Mouse (Mus musculus) liver, embryonic 14.5 days (tissue): Measurements from ENCODE around the gene Nccrp1. TPM values are rescaled to one million over a fixed set of nuclear protein-coding genes. Genes with fewer than 3 reads are reported as not detected.

ENCODE experiments used
- ATAC-seq: fragments of 200-750 bp; cut with Nextera tagmentation; 2 replicates; pipeline ENCODE4 v1.8.0; 2017; ENCODE audit warnings: moderate number of reproducible peaks, mild to moderate bottlenecking, moderate library complexity; ENCODE audit not compliant: insufficient read depth
- DNase-seq, 3 experiments: peaks; one replicate each; pipeline ENCODE4 v3.0.0-alpha.2; 2012 to 2013; ENCODE audit warnings: low read depth in 3 of 3, low spot score in 3 of 3
- H3K27ac ChIP-seq: fragments of 300-500 bp; sonication (generic); 2 replicates; pipeline ENCODE4 v1.5.1; 2014; ENCODE audit warnings: moderate library complexity, mild to moderate bottlenecking, control low read depth, inconsistent platforms
- H3K27me3 ChIP-seq: fragments of 300-500 bp; sonication (generic); 2 replicates; pipeline ENCODE4 v1.6.1; 2014; ENCODE audit warnings: mild to moderate bottlenecking, low read length, moderate library complexity; ENCODE audit not compliant: control insufficient read depth, insufficient read depth
- H3K36me3 ChIP-seq: fragments of 300-500 bp; sonication (generic); replicated peaks from 2 replicates; pipeline ENCODE4 v1.6.1; 2014; ENCODE audit warnings: low read depth; ENCODE audit not compliant: control insufficient read depth, insufficient read depth
- H3K4me1 ChIP-seq, 2 experiments: fragments of 200-500 bp in 1 of 2; fragments of 300-500 bp in 1 of 2; sonication (generic) in 1 of 2; replicated peaks; 2 replicates each; pipeline ENCODE4 v1.6.1; 2012 to 2014; ENCODE audit warnings: antibody characterized with exemption in 1 of 2, inconsistent platforms in 1 of 2, low read length in 1 of 2; ENCODE audit not compliant: control insufficient read depth in 2 of 2, insufficient read depth in 2 of 2
- H3K4me2 ChIP-seq: fragments of 300-500 bp; sonication (generic); 2 replicates; pipeline ENCODE4 v1.6.1; 2014; ENCODE audit warnings: low read depth, mild to moderate bottlenecking, control low read depth, moderate library complexity
- H3K4me3 ChIP-seq, 2 experiments: fragments of 200-500 bp in 1 of 2; fragments of 300-500 bp in 1 of 2; sonication (generic) in 1 of 2; 2 replicates each; pipeline ENCODE4 v1.5.1; 2012 to 2014; ENCODE audit warnings: low read depth in 2 of 2, low read length in 2 of 2, mild to moderate bottlenecking in 2 of 2, control low read depth in 1 of 2, inconsistent platforms in 1 of 2, moderate library complexity in 1 of 2; ENCODE audit not compliant: insufficient read depth in 1 of 2
- H3K9ac ChIP-seq: fragments of 300-500 bp; sonication (generic); replicated peaks from 2 replicates; pipeline ENCODE4 v1.6.1; 2014; ENCODE audit warnings: mild to moderate bottlenecking, control low read depth, moderate library complexity
- H3K9me3 ChIP-seq: fragments of 300-500 bp; sonication (generic); 2 replicates; pipeline ENCODE4 v1.6.1; 2016; ENCODE audit warnings: low read length, mixed read lengths; ENCODE audit not compliant: control insufficient read depth
- CTCF ChIP-seq: IDR thresholded peaks from 2 replicates; pipeline ENCODE4 v1.5.1; 2016; ENCODE audit warnings: antibody characterized with exemption, low read depth, control low read depth
- EP300 ChIP-seq: IDR thresholded peaks from 2 replicates; pipeline ENCODE4 v1.6.1; 2016; ENCODE audit warnings: antibody characterized with exemption, low read depth
- WGBS: fragments of 180-500 bp; shearing (Covaris S2); extraction: QIAGEN DNeasy Blood & Tissue Kit; methylation state at CpG from one replicate; pipeline ENCODE4 v1.1.7; 2014; ENCODE audit not compliant: insufficient replicate concordance; 5-methylcytosine and 5-hydroxymethylcytosine counted together
- polyA plus RNA-seq, 2 experiments: library from polyadenylated mRNA; depleted of rRNA in 1 of 2; stranded (reverse) in 1 of 2; unstranded in 1 of 2; fragments of >200 nt; fragmentation: Nextera tagmentation in 1 of 2; extraction: Ambion mirVana in 1 of 2; gene quantifications; 2 replicates each; pipeline versions ENCODE4 v1.2.1 to v1.2.3; 2012 to 2014

Nccrp1 gene
- polyA plus RNA-seq, 2 experiments = not detected

- Histone ChIP-seq H3K9me3 (no peaks in the 10 kb centered on the region), H3K27ac (peak overlapping the region; percentile 95), H3K27me3 (no peaks in the 10 kb centered on the region), H3K4me2 (peak overlapping the region; percentile 76), H3K36me3 (no peaks in the 10 kb centered on the region; the same call in 1 of the 2 replicates), H3K9ac (peak overlapping the region; percentile 64), H3K4me1 (peaks cover 87 to 96% of the 10 kb centered on the region in 2 experiments), H3K4me3 (peak overlapping the region; percentile 11 to 37)
- peak; percentile 86 for ATAC-seq
- TF ChIP-seq EP300 (peak; percentile 80), CTCF (no peak)
- WGBS = 9% methylated on average over 4 of the region's 4 CpGs
- peak; percentile 75 to 78 (median 76) for DNase-seq
Observed at GRCm38 (mm10) chr7:28581721-28582120, 34.7 kb upstream of the Nccrp1 start.

- H3K27me3 ChIP-seq = no peaks in the 10 kb centered on the region
- no peaks in the 10 kb centered on the region for H3K9me3 ChIP-seq
- WGBS = 76% methylated on average over 5 of the region's 5 CpGs
- no peak overlapping the region for H3K4me2 ChIP-seq
- no peak overlapping the region; the same call in 1 of the 2 replicates for H3K27ac ChIP-seq
- no peak overlapping the region for H3K9ac ChIP-seq
- no peaks in the 10 kb centered on the region; the same call in 1 of the 2 replicates for H3K36me3 ChIP-seq
- no peak for ATAC-seq
- no peak overlapping the region for H3K4me3 ChIP-seq
- peaks cover 96 to 98% of the 10 kb centered on the region in 2 experiments for H3K4me1 ChIP-seq
- no peak for DNase-seq
- no peak for TF ChIP-seq CTCF
- TF ChIP-seq EP300 = no peak
Observed at GRCm38 (mm10) chr7:28579826-28580225, 32.8 kb upstream of the Nccrp1 start.

- Histone ChIP-seq H3K4me1 (peaks cover 91 to 98% of the 10 kb centered on the region in 2 experiments), H3K4me2 (no peak overlapping the region), H3K9ac (peak overlapping the region; percentile 10; the same call in 1 of the 2 replicates), H3K27ac (no peak overlapping the region), H3K9me3 (no peaks in the 10 kb centered on the region), H3K36me3 (no peaks in the 10 kb centered on the region; the same call in 1 of the 2 replicates), H3K27me3 (no peaks in the 10 kb centered on the region), H3K4me3 (no peak overlapping the region)
- DNase-seq (no peak), ATAC-seq (no peak)
- WGBS = 74% methylated on average over 5 of the region's 5 CpGs
- TF ChIP-seq EP300 = no peak
- TF ChIP-seq CTCF = no peak
Observed at GRCm38 (mm10) chr7:28578543-28579053, 31.5 kb upstream of the Nccrp1 start.

GRCm38 (mm10) chr7:28577826-28578542 is 30.9 kb upstream of the Nccrp1 start:
- 75% methylated on average over 9 of the region's 9 CpGs for WGBS
- peaks cover 91 to 98% of the 10 kb centered on the region in 2 experiments for H3K4me1 ChIP-seq
- H3K9me3 ChIP-seq = no peaks in the 10 kb centered on the region
- no peak for TF ChIP-seq EP300
- TF ChIP-seq CTCF = no peak
- H3K27ac ChIP-seq = no peak overlapping the region; the same call in 1 of the 2 replicates
- H3K36me3 ChIP-seq = no peaks in the 10 kb centered on the region; the same call in 1 of the 2 replicates
- H3K27me3 ChIP-seq = no peaks in the 10 kb centered on the region
- ATAC-seq (no peak), DNase-seq (no peak)
- no peak overlapping the region for H3K4me3 ChIP-seq
- H3K9ac ChIP-seq = no peak overlapping the region; the same call in 1 of the 2 replicates
- no peak overlapping the region for H3K4me2 ChIP-seq

- Histone ChIP-seq H3K4me3 (peak overlapping the region in 1 of 2 experiments; percentile 17; a peak in 1 of 4 replicates), H3K27ac (peak overlapping the region; percentile 61), H3K4me1 (peaks cover 78 to 87% of the 10 kb centered on the region in 2 experiments), H3K9ac (peak overlapping the region; percentile 36), H3K4me2 (peak overlapping the region; percentile 58), H3K9me3 (no peaks in the 10 kb centered on the region), H3K27me3 (no peaks in the 10 kb centered on the region), H3K36me3 (no peaks in the 10 kb centered on the region; the same call in 1 of the 2 replicates)
- peak; percentile 75 for ATAC-seq
- peak in 1 of 3 experiments; percentile 71 for DNase-seq
- 36% methylated on average over 5 of the region's 5 CpGs for WGBS
- no peak for TF ChIP-seq CTCF
- TF ChIP-seq EP300 = no peak
Observed at GRCm38 (mm10) chr7:28576271-28576914, 29.3 kb upstream of the Nccrp1 start.
